Mouse (Mus musculus) liver, embryonic 14.5 days (tissue): Measurements from ENCODE around the gene Trim27.

ENCODE experiments used
- CTCF ChIP-seq: IDR thresholded peaks from 2 replicates; pipeline ENCODE4 v1.5.1; 2016; ENCODE audit warnings: antibody characterized with exemption, low read depth, control low read depth
- EP300 ChIP-seq: IDR thresholded peaks from 2 replicates; pipeline ENCODE4 v1.6.1; 2016; ENCODE audit warnings: antibody characterized with exemption, low read depth

- no peak for TF ChIP-seq CTCF
- TF ChIP-seq EP300: no peak
Observed at GRCm38 (mm10) chr13:21222463-21223022, 43.3 kb downstream of the Trim27 start.
